Mouse (Mus musculus): ENCODE results near the gene Ccdc121. TPM values are rescaled to one million over a fixed set of nuclear protein-coding genes. Genes with fewer than 3 reads are reported as not detected.

The Ccdc121 gene
- polyA plus RNA-seq, 1 experiment from 2014 or later = 1.2 TPM

GRCm38 (mm10) chr1:181462051-181462905, 49.0 kb downstream of the Ccdc121 start:
- Histone ChIP-seq H3K4me1 (peaks cover 24% of the 10 kb centered on the region; the same call in 1 of the 2 replicates), H3K27ac (replicated peaks) (no peak overlapping the region), H3K36me3 (no peaks in the 10 kb centered on the region), H3K9me3 (replicated peaks) (no peaks in the 10 kb centered on the region), H3K27me3 (no peaks in the 10 kb centered on the region), H3K4me3 (replicated peaks) (no peak overlapping the region), H3K4me2 (replicated peaks) (no peak overlapping the region), H3K9ac (no peak overlapping the region)
- 61% methylated on average over 8 of the region's 8 CpGs for WGBS
- ATAC-seq (ENCODE audit: insufficient number of reproducible peaks, low FRiP score, low TSS enrichment, low read depth) = no peak

GRCm38 (mm10) chr1:181461484-181461883, 49.8 kb downstream of the Ccdc121 start:
- H3K27ac ChIP-seq (replicated peaks) = no peak overlapping the region
- WGBS = 47% methylated on average over 8 of the region's 8 CpGs
- ATAC-seq (ENCODE audit: insufficient number of reproducible peaks, low FRiP score, low TSS enrichment, low read depth) = no peak
- no peak overlapping the region for H3K4me2 ChIP-seq (replicated peaks)
- no peaks in the 10 kb centered on the region for H3K27me3 ChIP-seq
- no peak overlapping the region for H3K4me3 ChIP-seq (replicated peaks)
- no peak overlapping the region for H3K9ac ChIP-seq
- no peaks in the 10 kb centered on the region for H3K36me3 ChIP-seq
- no peaks in the 10 kb centered on the region for H3K9me3 ChIP-seq (replicated peaks)
- H3K4me1 ChIP-seq = peaks cover 18% of the 10 kb centered on the region; the same call in 1 of the 2 replicates

- Histone ChIP-seq H3K27ac (replicated peaks) (no peak overlapping the region), H3K9ac (no peak overlapping the region), H3K36me3 (no peaks in the 10 kb centered on the region), H3K27me3 (no peaks in the 10 kb centered on the region), H3K4me1 (peaks cover 16% of the 10 kb centered on the region; the same call in 1 of the 2 replicates), H3K9me3 (replicated peaks) (no peaks in the 10 kb centered on the region), H3K4me3 (replicated peaks) (no peak overlapping the region), H3K4me2 (replicated peaks) (no peak overlapping the region)
- ATAC-seq (ENCODE audit: insufficient number of reproducible peaks, low FRiP score, low TSS enrichment, low read depth) = no peak
- WGBS = 65% methylated on average over 2 of the region's 2 CpGs
Measured at GRCm38 (mm10) chr1:181460283-181460682, 51.0 kb downstream of the Ccdc121 start.

Other genes starting within 250 kb of the Ccdc121 start
- gene Cnih3, start 158.8 kb downstream of the Ccdc121 start, polyA plus RNA-seq (2015; fragmentation: Nextera tagmentation; extraction: Ambion mirVana) = 1.8 and 2.3 TPM in 2 replicates
- gene Dnah14, start 65.1 kb upstream of the Ccdc121 start, polyA plus RNA-seq (2015; fragmentation: Nextera tagmentation; extraction: Ambion mirVana) = 1.1 and 1.4 TPM in 2 replicates